Mouse (Mus musculus) mouse embryonic stem cell (cell line): ENCODE results near the gene Knstrn.

ENCODE experiments used
- in situ Hi-C, 2 experiments: fragments of 300-500 bp; cut with MboI; formaldehyde crosslinking; loops; 1 replicate in 1 of 2; 3 replicates in 1 of 2; pipeline ENCODE4 v1.14.3; 2019 to 2020; ENCODE audit warnings: low sequenced_read_pairs in 2 of 2, low pct_unique_long_range_greater_than_20kb in 1 of 2, mixed read lengths in 1 of 2; ENCODE audit not compliant: unreplicated experiment in 1 of 2

The Knstrn gene

DNA sequence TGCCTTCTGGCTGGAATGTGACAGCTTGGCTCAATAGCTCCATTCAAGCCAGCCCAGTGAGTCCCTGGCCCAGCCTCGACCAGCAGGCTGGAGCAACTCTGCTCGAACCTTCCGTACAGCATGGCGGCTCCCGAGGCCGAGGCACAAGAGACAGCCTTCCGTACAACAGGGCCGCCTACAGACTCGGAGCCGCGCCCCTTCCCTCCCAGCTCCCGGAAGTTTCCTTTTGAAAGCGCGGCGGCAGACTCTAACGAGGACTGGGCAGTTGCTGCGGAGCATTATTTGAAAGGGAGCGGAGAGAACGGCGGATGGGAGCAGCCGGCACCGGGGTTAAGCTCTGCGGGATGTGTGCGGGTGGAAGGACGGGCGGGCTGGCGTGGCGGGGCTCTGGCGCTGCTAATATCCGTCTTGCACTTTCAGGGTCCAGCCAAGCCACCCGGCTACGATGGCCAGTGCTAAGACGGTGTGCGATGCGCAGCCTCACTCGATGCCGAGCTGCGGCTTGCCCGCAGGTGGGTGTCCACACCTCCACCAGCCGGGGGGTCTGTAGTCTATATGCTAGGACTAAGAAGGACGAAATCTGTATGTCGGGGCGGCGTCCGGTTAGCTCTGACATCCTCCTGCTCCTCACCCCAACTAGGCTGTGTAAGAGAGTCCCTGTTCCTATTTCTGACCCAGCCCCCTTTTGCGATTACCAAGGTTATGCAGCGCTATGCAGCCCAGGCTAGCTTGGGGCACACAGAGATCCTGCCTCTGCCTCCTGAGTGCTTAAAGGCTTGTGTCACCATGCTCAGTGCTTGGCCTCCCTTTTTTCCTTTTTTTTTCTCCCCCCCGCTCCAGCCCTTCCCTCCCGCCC, at the start of gene Knstrn:
Gene Knstrn (plus strand): TSS at position 23 of the 856 bp plus-strand sequence.
- in situ Hi-C loops, result no loop called here

- in situ Hi-C loops, result loop anchor here (5.0 kb wide), 2 partner anchors 118 to 128 kb away; no protein-coding TSS in a partner anchor
These were observed 49.5 kb upstream of the Knstrn start for GRCm38 (mm10) chr2:118764094-118764831.

GRCm38 (mm10) chr2:118764875-118765274, 48.9 kb upstream of the Knstrn start:
- in situ Hi-C loops, result loop anchor here (5.0 kb wide), 2 partner anchors 117 to 127 kb away; no protein-coding TSS in a partner anchor

- in situ Hi-C loops, result no loop called here
These were observed 47.5 kb upstream of the Knstrn start for GRCm38 (mm10) chr2:118766041-118767033.

DNA sequence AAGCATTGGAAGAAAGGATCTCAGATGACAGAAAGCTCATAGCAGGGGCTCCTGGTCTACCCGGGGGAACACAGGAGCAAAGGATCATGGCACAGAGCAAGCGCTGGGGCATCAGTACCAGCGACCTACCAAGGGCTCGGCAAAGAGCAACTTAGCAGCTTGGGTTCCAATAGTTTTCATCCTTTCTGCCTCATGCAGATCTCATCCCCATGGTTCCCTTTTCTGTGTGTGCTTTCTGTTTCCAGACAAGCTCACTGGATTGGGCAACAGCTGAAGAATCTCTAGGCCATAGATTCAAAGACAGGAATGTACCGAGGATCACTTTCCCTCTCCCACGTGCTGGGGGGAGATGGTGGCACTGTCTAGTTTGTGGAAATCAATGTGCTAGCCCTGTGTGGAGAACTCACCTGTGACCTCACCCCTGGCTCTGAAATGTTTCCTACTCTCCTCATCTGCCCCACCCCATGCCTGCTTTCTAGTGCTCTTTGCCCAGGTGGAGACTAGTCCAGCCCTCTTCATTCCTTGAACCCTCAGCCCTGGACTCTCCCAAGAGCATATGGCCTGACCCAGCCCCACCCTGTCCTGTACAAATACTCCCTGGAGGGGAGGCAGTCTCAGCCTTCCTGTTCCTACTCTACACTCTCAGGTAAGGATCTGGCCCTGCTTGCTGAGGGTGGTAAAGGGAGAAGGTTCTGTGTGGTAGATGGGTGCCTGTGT, 41.5 kb upstream of the Knstrn start, which contains the start of gene Phgr1:
Gene Phgr1 (plus strand): TSS at position 612 of the 717 bp plus-strand sequence.
- in situ Hi-C loops, result no loop called here

DNA sequence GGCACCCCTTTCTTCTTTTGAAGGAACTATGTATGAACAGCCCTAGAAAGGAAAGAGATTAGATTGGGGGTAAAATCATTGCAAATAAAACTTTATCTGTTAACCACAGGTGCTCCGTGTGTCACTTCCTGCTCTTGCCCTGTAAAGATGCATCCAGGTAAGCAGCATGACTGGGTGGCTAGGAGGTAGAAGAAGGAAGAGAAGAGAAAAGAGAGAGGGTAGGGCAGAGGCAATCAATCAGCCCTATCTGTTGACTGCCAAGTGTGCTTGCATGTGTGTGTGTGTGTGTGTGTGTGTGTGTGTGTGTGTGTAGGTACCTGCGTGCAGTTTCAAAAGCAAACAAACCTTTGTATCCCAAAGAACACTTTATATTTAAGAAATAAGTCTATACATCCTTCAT, 39.3 kb upstream of the Knstrn start:
- in situ Hi-C loops, result no loop called here

- in situ Hi-C loops, result no loop called here
These were observed 38.4 kb upstream of the Knstrn start for GRCm38 (mm10) chr2:118775396-118775795.

- in situ Hi-C loops, result no loop called here
These were observed 38.0 kb upstream of the Knstrn start for GRCm38 (mm10) chr2:118775846-118776245.

DNA sequence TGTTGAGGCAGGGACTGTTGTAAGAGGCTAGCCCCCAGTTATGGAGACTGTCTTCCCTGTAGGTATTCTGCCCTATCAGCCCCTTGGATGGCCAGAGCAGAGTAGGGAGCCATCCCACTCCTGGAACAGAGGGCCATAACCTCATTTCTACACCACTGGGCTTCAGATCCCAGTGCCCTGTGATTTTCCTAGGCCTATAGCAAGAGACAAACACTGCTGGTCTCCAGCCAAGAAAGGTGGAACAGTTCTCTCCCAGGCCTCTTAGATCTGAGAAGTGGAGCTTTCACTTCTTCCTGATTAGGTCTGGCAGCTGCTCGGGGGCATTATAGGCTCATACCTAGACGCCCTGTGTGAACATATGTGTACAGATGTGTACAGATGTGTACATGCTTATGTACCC, 37.5 kb upstream of the Knstrn start:
- in situ Hi-C loops, result no loop called here

- in situ Hi-C loops, result no loop called here
These were observed 35.4 kb upstream of the Knstrn start for GRCm38 (mm10) chr2:118778418-118778817.

DNA sequence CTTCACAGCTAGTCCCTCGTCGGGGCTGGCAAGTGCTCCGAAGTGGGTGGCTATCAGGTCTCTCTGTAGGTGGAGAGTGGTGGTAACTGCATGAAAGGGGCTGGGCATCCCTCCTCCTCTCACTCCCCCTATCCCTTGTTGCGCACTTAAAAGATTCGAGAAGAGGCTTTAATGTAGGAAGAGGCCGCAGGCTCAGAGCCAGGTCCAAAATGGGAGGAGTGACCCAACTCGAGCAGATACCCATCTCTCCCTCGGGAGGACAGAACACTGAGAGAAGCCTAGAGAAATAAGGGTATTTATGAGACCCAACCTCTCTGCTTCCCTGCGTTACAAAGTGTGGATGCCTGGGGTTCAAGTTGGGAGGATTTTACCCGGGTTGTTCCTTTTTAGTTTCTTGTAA, 34.7 kb upstream of the Knstrn start:
- in situ Hi-C loops, result no loop called here

- in situ Hi-C loops, result no loop called here
These were observed 34.0 kb upstream of the Knstrn start, which contains the start of gene Disp2 for GRCm38 (mm10) chr2:118779504-118780480. TSS of gene Disp2 (plus strand) at chr2:118779719.

DNA sequence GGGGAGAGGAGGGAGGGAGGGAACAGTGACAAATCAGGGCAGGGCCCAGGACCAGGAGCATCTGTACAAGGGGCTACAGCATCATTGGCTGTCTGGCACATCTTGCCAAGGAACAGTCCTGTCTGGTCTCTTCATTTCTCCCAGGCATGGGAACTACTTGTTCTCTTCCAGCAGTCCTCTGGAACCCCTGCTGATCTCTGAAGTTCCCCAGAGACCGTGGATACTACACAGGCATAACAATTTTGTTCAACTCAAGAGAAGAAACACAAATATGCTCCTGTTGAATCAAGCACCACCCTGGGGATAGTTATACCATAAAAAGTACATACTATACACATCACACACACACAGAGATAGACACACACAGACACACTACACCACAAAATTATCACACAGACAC, 32.7 kb upstream of the Knstrn start:
- in situ Hi-C loops, result no loop called here

DNA sequence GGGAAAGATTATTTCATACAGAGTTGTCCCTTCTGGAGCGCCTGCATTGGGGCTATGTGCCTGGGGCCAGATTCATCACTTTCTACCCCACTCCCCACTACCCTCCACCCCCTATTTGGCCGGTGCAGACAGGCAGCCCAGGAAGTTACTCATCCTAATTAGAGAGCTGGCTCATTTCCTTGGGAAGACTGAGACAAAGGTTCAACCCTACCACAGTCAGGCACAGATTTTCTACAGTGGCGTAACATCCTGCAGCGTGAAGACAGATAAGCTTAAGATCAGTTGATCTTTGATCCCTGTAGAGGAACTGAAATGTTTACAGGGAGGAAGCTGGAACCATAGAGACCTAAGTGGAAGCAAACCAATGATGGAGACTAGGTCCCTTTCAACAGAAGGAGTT, 31.5 kb upstream of the Knstrn start:
- in situ Hi-C loops, result no loop called here

GRCm38 (mm10) chr2:118783093-118783492, 30.7 kb upstream of the Knstrn start:
- in situ Hi-C loops, result no loop called here

DNA sequence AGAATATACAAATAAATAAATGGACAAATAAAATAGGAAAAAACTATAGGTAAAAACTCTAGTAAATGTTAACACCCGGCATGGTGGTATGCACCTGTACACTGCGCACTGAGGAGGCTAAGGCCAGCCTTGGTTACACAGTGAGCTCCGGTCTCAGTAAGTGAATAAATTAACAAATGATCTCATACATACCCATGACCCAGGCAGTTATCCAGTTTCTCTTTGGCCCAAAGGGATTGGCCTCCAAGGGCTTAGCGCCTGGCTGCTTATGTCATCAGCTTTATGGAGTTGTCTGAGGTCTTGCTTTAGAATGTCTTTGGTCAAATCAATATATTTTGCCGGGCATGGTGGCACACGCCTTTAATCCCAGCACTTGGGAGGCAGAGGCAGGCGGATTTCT, 30.1 kb upstream of the Knstrn start:
- in situ Hi-C loops, result no loop called here

DNA sequence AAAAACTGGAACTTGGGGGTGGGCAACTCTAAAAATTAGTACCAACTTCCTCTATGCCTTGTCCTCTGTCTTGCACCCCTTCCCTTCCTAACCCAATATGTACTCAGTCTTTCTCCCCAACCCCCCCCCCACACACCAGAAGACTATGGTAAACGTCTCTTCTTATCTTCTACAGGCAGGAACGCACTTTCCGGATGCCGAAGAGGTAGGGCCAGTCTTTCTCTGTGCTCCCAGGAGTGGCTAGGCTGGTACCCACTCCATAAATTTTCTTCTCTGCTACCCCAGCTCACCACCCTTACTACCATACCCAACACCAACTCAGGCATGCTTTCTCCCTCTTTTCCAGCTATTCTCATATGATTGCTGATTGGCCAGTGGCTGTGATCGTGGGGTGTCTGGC, 27.3 kb upstream of the Knstrn start:
- in situ Hi-C loops, result no loop called here
